Mouse (Mus musculus) bone marrow, adult 2 months (tissue): ENCODE results near the gene Hist1h2ab.

Experiments
- CTCF ChIP-seq: fragments of 200-500 bp; IDR thresholded peaks from 2 replicates; pipeline ENCODE4 v1.5.1; 2011; ENCODE audit warnings: low read length, control low read depth; ENCODE audit not compliant: control insufficient read depth, insufficient read depth
- POLR2A ChIP-seq: fragments of 200-500 bp; IDR thresholded peaks from 2 replicates; pipeline ENCODE4 v1.6.1; 2011; ENCODE audit warnings: low read depth, mild to moderate bottlenecking, control low read depth, low read length, borderline replicate concordance; ENCODE audit not compliant: control insufficient read depth

DNA sequence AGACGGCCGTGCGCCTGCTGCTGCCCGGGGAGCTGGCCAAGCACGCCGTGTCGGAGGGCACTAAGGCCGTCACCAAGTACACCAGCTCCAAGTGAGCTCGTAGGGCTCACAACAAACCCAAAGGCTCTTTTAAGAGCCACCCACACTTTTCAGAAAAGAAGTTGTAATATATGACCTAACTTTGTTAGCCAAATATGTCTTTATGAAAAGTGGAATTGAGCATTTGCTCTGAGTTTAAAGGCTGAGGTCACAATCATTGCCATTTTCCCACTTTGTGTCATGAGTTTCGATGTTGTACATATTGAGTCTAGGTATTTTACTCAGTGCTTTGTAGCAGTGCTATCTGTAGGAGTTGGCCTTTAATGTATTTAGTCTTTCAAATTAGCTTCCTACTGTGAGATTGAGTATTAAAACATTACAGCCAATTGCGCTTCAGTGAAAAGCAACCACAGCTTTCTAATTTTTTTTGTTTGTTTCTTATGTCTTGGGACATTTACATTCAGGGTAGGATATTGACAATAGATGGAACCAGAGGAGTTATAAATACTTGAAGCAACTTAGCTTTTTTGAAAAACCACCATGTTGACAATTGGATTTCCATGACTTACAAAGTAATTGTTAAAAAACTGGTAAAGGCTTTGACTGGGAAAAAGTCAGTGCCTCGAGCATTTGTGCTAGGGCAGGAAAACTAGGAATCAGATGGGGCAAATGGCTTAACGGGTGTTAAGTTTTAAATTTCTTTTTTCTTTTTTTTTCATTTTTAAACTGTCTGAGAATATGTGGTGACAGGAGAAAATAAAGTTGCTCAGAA, 3.6 kb upstream of the Hist1h2ab start:
- no peak for TF ChIP-seq CTCF
- TF ChIP-seq POLR2A, result peak; percentile 54; the same call in 1 of the 2 replicates
